Mouse (Mus musculus): ENCODE results near the gene Serpina10. TPM values are rescaled to one million over a fixed set of nuclear protein-coding genes. Genes with fewer than 3 reads are reported as not detected.
"Not testable (repeated sequence)": the region's sequence is repeated elsewhere in the genome, so short reads cannot be mapped to it uniquely, and the experiment has no call there.

The Serpina10 gene
- not detected in 2 replicates for polyA plus RNA-seq (2015; fragmentation: Nextera tagmentation; extraction: Ambion mirVana)

DNA sequence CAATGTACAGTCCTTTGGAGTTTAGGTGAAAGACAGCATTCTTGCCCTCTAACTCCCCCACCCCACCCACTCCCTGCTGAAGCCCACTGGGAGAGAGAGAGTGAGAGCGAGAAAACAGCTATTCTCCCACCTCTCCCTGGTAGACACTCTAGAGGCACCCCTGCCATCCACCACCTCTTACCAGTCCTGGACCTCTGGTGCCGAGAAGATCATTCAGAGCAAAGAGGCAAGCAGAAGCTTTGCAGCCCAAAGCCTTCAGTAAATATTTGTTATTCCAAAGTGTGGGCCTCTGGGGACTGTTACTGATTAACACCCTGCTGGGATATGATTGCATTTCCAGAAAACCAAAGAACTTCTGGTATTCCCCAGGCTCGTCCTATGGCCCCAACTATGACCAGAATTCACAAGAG, at the start of gene Serpina10:
TSS of gene Serpina10 (minus strand) at position 242 of the 410 bp plus-strand sequence.
- 75% methylated on average over 3 of the region's 3 CpGs for WGBS
- no peaks in the 10 kb centered on the region for H3K36me3 ChIP-seq (ENCODE audit: control insufficient read depth, insufficient read depth, low read length)
- no peak for ATAC-seq
- no peak within 1 kb of the TSS for H3K4me2 ChIP-seq (ENCODE audit: low read length)
- H3K27me3 ChIP-seq (ENCODE audit: control insufficient read depth, insufficient read depth, low read depth, low read length): no peaks in the 10 kb centered on the region
- no peaks in the 10 kb centered on the region for H3K9me3 ChIP-seq (replicated peaks; ENCODE audit: control insufficient read depth, low read length, poor library complexity, severe bottlenecking)
- H3K4me3 ChIP-seq (ENCODE audit: low read depth, low read length): no peak within 1 kb of the TSS
- H3K27ac ChIP-seq (ENCODE audit: low read length): no peak within 1 kb of the TSS
- H3K9ac ChIP-seq (ENCODE audit: low read depth, low read length): no peak within 1 kb of the TSS
- no peaks in the 10 kb centered on the region for H3K4me1 ChIP-seq (ENCODE audit: control insufficient read depth, insufficient read depth, low read length)

DNA sequence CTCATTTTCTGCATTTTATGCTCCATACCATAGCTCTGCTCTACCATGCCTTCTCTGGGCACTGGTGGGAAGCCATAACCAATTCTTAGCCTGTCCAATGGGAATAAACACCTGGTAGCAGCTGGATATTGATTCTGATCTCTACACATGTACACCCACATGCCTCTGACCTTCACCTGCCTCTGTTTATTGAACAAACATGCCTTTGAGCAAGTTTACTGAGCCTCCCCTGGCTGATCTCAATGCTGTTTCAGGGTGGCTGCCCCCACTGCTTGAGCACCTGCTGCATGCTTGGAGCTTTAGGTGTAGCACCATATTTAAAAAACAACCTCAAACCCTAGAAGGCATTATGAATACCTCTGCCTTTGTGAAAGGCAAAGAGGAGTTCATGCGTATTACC, 48.6 kb upstream of the Serpina10 start:
- H3K36me3 ChIP-seq (ENCODE audit: control insufficient read depth, insufficient read depth, low read length); H3K4me3 ChIP-seq (ENCODE audit: low read depth, low read length); H3K27me3 ChIP-seq (ENCODE audit: control insufficient read depth, insufficient read depth, low read depth, low read length); H3K27ac ChIP-seq (ENCODE audit: low read length); H3K4me1 ChIP-seq (ENCODE audit: control insufficient read depth, insufficient read depth, low read length); H3K4me2 ChIP-seq (ENCODE audit: low read length); H3K9me3 ChIP-seq (replicated peaks; ENCODE audit: control insufficient read depth, low read length, poor library complexity, severe bottlenecking); H3K9ac ChIP-seq (ENCODE audit: low read depth, low read length); ATAC-seq: not testable (repeated sequence)
- WGBS: 95% methylated on average over 1 of the region's 1 CpGs

DNA sequence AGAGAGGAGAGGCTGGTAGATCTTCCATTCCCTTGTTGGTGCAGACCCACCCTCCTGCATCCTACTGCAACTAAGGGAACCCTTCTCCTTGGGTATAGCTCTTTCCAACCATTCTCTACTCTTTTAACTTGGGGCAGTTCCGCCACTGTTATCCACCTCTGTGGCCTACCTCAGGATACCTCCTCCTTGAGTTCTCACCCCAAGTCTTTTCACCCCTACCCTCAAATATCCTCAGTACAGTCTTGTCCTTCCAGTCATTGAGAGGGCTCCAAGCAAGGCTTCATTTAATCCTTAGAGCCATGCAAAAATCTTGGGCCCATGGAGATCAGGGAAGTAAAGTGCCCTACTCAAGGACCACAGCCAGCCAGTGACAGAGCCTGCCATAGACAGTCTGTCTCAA, 44.8 kb upstream of the Serpina10 start, which contains the start of gene Serpina16:
TSS of gene Serpina16 (minus strand) at position 101 of the 400 bp plus-strand sequence.
- no peak for ATAC-seq
- Histone ChIP-seq H3K36me3 (ENCODE audit: control insufficient read depth, insufficient read depth, low read length) (no peaks in the 10 kb centered on the region), H3K4me1 (ENCODE audit: control insufficient read depth, insufficient read depth, low read length) (no peaks in the 10 kb centered on the region), H3K4me3 (ENCODE audit: low read depth, low read length) (no peak within 1 kb of the TSS), H3K27me3 (ENCODE audit: control insufficient read depth, insufficient read depth, low read depth, low read length) (no peaks in the 10 kb centered on the region), H3K27ac (ENCODE audit: low read length) (no peak within 1 kb of the TSS), H3K9me3 (replicated peaks; ENCODE audit: control insufficient read depth, low read length, poor library complexity, severe bottlenecking) (no peaks in the 10 kb centered on the region), H3K4me2 (ENCODE audit: low read length) (no peak within 1 kb of the TSS), H3K9ac (ENCODE audit: low read depth, low read length) (no peak within 1 kb of the TSS)
- 100% methylated on average over 1 of the region's 1 CpGs for WGBS

DNA sequence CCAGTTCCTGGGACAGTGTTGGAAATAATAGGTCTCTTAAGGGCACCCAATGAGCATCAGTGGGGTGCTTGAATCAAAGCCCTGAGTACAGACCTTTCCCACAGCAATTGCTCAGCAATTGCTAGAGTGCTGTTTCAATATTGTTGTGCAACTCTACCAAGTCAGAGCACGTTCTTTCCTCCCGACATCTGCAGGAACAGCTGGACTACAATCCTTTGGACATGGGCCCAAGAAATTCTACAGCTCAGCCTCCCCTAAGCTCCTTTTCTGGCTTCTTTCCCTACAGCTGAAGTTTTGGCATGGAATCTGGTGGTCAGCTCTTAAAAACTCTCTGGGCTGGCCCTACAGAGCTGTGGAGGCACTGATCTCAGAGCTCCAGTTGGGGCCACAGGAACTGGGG, 41.9 kb upstream of the Serpina10 start:
- no peaks in the 10 kb centered on the region for H3K4me1 ChIP-seq (ENCODE audit: control insufficient read depth, insufficient read depth, low read length)
- no peak overlapping the region for H3K9ac ChIP-seq (ENCODE audit: low read depth, low read length)
- no peak overlapping the region for H3K4me2 ChIP-seq (ENCODE audit: low read length)
- H3K27me3 ChIP-seq (ENCODE audit: control insufficient read depth, insufficient read depth, low read depth, low read length): no peaks in the 10 kb centered on the region
- H3K4me3 ChIP-seq (ENCODE audit: low read depth, low read length): no peak overlapping the region
- H3K27ac ChIP-seq (ENCODE audit: low read length): no peak overlapping the region
- H3K36me3 ChIP-seq (ENCODE audit: control insufficient read depth, insufficient read depth, low read length): no peaks in the 10 kb centered on the region
- no peak for ATAC-seq
- H3K9me3 ChIP-seq (replicated peaks; ENCODE audit: control insufficient read depth, low read length, poor library complexity, severe bottlenecking): no peaks in the 10 kb centered on the region
- WGBS: 79% methylated on average over 2 of the region's 2 CpGs

DNA sequence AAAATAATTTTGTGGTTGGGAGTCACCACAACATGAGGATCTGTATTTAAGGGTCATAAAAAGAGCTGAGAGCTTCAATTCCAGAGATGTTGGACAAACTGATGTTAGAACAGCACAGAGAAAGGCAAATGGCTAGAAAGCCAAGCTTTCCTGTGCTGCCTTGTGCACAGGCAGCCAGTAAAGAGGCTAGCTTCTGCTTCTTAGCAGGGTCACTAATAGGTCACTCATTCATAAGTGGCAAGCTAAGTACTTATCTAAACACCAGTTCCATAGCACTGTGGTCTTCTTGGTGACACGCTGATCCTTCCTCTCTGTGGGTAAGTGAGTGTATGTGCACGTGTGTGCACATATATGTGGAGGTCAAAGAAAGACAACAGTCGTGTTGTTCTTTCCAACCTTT, 40.2 kb upstream of the Serpina10 start:
- Histone ChIP-seq H3K27ac (ENCODE audit: low read length) (no peak overlapping the region), H3K9me3 (replicated peaks; ENCODE audit: control insufficient read depth, low read length, poor library complexity, severe bottlenecking) (no peaks in the 10 kb centered on the region), H3K4me2 (ENCODE audit: low read length) (no peak overlapping the region), H3K27me3 (ENCODE audit: control insufficient read depth, insufficient read depth, low read depth, low read length) (no peaks in the 10 kb centered on the region), H3K36me3 (ENCODE audit: control insufficient read depth, insufficient read depth, low read length) (no peaks in the 10 kb centered on the region), H3K9ac (ENCODE audit: low read depth, low read length) (no peak overlapping the region), H3K4me1 (ENCODE audit: control insufficient read depth, insufficient read depth, low read length) (no peaks in the 10 kb centered on the region), H3K4me3 (ENCODE audit: low read depth, low read length) (no peak overlapping the region)
- 79% methylated on average over 3 of the region's 3 CpGs for WGBS
- ATAC-seq: no peak

DNA sequence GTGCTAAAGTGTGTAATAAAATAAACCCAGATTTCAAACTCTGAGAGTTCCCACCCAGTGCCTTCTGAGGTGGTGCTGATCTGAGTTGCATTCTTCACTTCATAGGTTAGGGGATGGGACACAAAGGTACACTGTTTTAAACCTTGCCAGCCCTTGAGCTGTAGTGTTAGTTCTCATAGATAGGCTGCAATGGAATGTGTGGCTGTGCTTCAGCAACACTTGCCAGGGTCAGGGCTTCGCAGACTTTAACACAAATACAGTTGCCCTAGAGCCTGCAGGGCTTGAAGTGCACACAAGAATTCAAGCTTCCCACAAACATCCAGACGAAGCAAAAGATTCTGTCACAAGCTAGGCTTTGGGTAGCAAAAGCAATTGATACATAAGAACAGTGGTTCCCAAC, 39.7 kb upstream of the Serpina10 start:
- H3K27me3 ChIP-seq (ENCODE audit: control insufficient read depth, insufficient read depth, low read depth, low read length): no peaks in the 10 kb centered on the region
- H3K4me2 ChIP-seq (ENCODE audit: low read length): no peak overlapping the region
- no peak overlapping the region for H3K4me3 ChIP-seq (ENCODE audit: low read depth, low read length)
- no peak for ATAC-seq
- H3K4me1 ChIP-seq (ENCODE audit: control insufficient read depth, insufficient read depth, low read length): no peaks in the 10 kb centered on the region
- no peaks in the 10 kb centered on the region for H3K36me3 ChIP-seq (ENCODE audit: control insufficient read depth, insufficient read depth, low read length)
- no peak overlapping the region for H3K9ac ChIP-seq (ENCODE audit: low read depth, low read length)
- H3K9me3 ChIP-seq (replicated peaks; ENCODE audit: control insufficient read depth, low read length, poor library complexity, severe bottlenecking): no peaks in the 10 kb centered on the region; the same call in 1 of the 2 replicates
- 63% methylated on average over 2 of the region's 2 CpGs for WGBS
- H3K27ac ChIP-seq (ENCODE audit: low read length): no peak overlapping the region

DNA sequence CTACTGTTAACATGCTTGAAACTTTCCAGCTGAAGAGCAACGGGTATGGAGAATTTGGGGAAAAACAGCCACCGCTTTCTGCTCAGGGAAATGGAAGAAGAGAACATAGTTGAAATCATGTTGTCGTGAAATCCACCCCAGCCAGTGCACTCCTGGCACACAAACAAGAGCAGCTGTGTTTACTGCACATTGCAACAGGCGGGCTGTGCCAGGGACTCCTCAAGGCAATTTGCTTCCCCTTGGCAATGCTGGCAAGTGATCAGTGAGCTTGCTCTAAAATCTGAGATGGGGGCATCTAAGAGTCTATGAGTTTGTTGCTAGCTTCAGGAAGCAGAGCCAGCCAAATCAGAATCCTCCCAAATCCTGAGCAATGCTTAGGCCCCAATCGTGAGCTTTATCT, 39.1 kb upstream of the Serpina10 start:
- no peak for ATAC-seq
- H3K36me3 ChIP-seq (ENCODE audit: control insufficient read depth, insufficient read depth, low read length): no peaks in the 10 kb centered on the region
- H3K4me3 ChIP-seq (ENCODE audit: low read depth, low read length): no peak overlapping the region
- H3K9ac ChIP-seq (ENCODE audit: low read depth, low read length): no peak overlapping the region
- H3K9me3 ChIP-seq (replicated peaks; ENCODE audit: control insufficient read depth, low read length, poor library complexity, severe bottlenecking): no peaks in the 10 kb centered on the region; the same call in 1 of the 2 replicates
- no peak overlapping the region for H3K27ac ChIP-seq (ENCODE audit: low read length)
- no peak overlapping the region for H3K4me2 ChIP-seq (ENCODE audit: low read length)
- 84% methylated on average over 5 of the region's 5 CpGs for WGBS
- no peaks in the 10 kb centered on the region for H3K27me3 ChIP-seq (ENCODE audit: control insufficient read depth, insufficient read depth, low read depth, low read length)
- H3K4me1 ChIP-seq (ENCODE audit: control insufficient read depth, insufficient read depth, low read length): no peaks in the 10 kb centered on the region

DNA sequence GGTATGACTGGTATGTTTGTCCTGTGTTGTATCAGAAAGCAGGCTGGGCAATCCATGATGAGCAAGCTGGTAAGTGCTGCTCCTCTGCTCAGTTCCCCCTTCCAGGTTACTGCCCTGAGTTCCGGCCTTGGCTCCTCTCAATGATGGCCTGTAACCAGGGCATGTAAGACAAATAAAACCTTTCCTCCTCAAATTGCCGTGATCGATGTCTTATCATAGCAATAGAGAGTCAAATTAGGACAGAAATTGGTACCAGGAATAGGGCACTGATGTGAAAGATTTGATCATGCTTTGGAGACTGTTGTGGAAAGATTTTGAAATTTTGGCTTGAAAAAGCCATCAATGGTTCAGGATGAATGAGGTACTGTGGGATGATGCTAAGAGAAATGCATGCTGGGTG, 34.0 kb upstream of the Serpina10 start:
- WGBS: 95% methylated on average over 3 of the region's 3 CpGs
- Histone ChIP-seq H3K36me3 (ENCODE audit: control insufficient read depth, insufficient read depth, low read length) (no peaks in the 10 kb centered on the region), H3K9ac (ENCODE audit: low read depth, low read length) (no peak overlapping the region), H3K4me3 (ENCODE audit: low read depth, low read length) (no peak overlapping the region), H3K27me3 (ENCODE audit: control insufficient read depth, insufficient read depth, low read depth, low read length) (no peaks in the 10 kb centered on the region), H3K9me3 (replicated peaks; ENCODE audit: control insufficient read depth, low read length, poor library complexity, severe bottlenecking) (no peaks in the 10 kb centered on the region; the same call in 1 of the 2 replicates), H3K27ac (ENCODE audit: low read length) (no peak overlapping the region), H3K4me2 (ENCODE audit: low read length) (no peak overlapping the region), H3K4me1 (ENCODE audit: control insufficient read depth, insufficient read depth, low read length) (no peaks in the 10 kb centered on the region)
- ATAC-seq: no peak

DNA sequence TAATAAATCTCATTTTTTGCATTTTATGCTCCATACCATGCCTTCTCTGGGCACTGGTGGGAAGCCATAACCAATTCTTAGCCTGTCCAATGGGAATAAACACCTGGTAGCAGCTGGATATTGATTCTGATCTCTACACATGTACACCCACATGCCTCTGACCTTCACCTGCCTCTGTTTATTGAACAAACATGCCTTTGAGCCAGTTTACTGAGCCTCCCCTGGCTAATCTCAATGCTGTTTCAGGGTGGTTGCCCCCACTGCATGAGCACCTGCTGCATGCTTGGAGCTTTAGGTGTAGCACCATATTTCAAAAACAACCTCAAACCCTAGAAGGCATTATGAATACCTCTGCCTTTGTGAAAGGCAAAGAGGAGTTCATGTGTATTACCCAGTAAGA, 30.8 kb upstream of the Serpina10 start:
- not testable (repeated sequence) for H3K9me3 ChIP-seq (replicated peaks; ENCODE audit: control insufficient read depth, low read length, poor library complexity, severe bottlenecking); H3K9ac ChIP-seq (ENCODE audit: low read depth, low read length); H3K27ac ChIP-seq (ENCODE audit: low read length); H3K36me3 ChIP-seq (ENCODE audit: control insufficient read depth, insufficient read depth, low read length); H3K4me3 ChIP-seq (ENCODE audit: low read depth, low read length); H3K4me1 ChIP-seq (ENCODE audit: control insufficient read depth, insufficient read depth, low read length); H3K4me2 ChIP-seq (ENCODE audit: low read length); H3K27me3 ChIP-seq (ENCODE audit: control insufficient read depth, insufficient read depth, low read depth, low read length); ATAC-seq

DNA sequence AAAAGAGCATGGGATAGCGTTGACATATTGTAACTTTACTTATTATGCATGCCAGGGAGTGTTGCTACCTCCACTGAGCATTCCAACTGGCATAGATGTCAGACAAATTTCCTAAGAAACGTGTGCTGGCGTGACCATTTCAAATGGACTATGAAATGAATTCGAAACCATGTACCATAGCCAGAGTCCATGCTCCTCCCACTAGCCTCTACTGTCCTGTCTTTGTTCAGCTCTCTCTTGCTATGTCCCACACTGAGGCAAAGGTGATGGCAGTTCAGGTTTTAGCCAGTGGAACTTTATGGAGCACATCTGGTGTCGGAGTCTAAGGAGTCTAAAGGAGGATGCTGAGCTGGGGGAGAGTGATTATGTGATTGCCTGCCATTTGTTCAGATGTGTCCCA, 28.8 kb upstream of the Serpina10 start:
- no peak overlapping the region for H3K4me3 ChIP-seq (ENCODE audit: low read depth, low read length)
- no peak overlapping the region for H3K27ac ChIP-seq (ENCODE audit: low read length)
- no peaks in the 10 kb centered on the region for H3K36me3 ChIP-seq (ENCODE audit: control insufficient read depth, insufficient read depth, low read length)
- no peaks in the 10 kb centered on the region for H3K9me3 ChIP-seq (replicated peaks; ENCODE audit: control insufficient read depth, low read length, poor library complexity, severe bottlenecking)
- no peaks in the 10 kb centered on the region for H3K27me3 ChIP-seq (ENCODE audit: control insufficient read depth, insufficient read depth, low read depth, low read length)
- H3K9ac ChIP-seq (ENCODE audit: low read depth, low read length): no peak overlapping the region
- H3K4me1 ChIP-seq (ENCODE audit: control insufficient read depth, insufficient read depth, low read length): no peaks in the 10 kb centered on the region
- ATAC-seq: no peak
- no peak overlapping the region for H3K4me2 ChIP-seq (ENCODE audit: low read length)
- 87% methylated on average over 5 of the region's 5 CpGs for WGBS
